Mouse (Mus musculus): ENCODE measurements at regions not wholly inside any gene's neighbourhood (a gene's known extent, or its start where the extent isn't known, plus 50 kb on each side); places are given as distances from the start of the nearest gene placed in this dataset.

DNA sequence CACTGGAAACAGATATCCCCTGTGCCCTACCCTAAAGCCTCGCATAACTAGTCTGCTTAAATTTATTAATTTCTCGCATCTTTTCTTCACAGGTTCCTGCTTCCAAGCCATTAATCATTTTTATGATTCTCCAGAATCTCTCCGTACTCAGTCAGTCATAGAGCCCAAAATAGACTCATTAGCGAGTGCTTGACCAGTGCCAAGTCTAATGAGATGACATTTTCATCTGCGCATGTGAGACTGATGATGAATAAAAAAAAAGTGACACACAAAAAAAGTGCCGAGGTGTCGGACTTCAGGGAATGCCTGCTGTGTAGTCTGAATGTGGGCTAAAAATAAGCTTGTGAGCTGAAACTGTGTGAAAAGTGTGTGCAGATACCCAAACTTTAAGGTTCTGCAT is 243.3 kb downstream of the Otol1 start:
- TF ChIP-seq CTCF (IDR thresholded peaks at IDR 0.05): no peak
- TF ChIP-seq EP300 (IDR thresholded peaks at IDR 0.05): no peak

Data from lung, postnatal 0 days (tissue).